Mouse (Mus musculus) embryo, embryonic 9.5 days (tissue): ENCODE measurements at regions not wholly inside any gene's neighbourhood (a gene's known extent, or its start where the extent isn't known, plus 50 kb on each side); places are given as distances from the start of the nearest gene placed in this dataset.

Experiments used
- DNase-seq: peaks from one replicate; pipeline ENCODE4 v3.0.0-alpha.2; 2017; ENCODE audit errors: extremely low spot score

- DNase-seq = no peak
Measured at GRCm38 (mm10) chr15:56979353-56979752, 498.1 kb downstream of the Slc22a22 start.

- no peak for DNase-seq
Measured at GRCm38 (mm10) chr15:56975446-56976433, 501.7 kb downstream of the Slc22a22 start.

- DNase-seq = no peak
Measured at GRCm38 (mm10) chr15:56970140-56970539, 507.3 kb downstream of the Slc22a22 start.

- no peak for DNase-seq
Measured at GRCm38 (mm10) chr15:56956356-56956755, 521.1 kb downstream of the Slc22a22 start.

GRCm38 (mm10) chr15:56952176-56952575 is 525.2 kb downstream of the Slc22a22 start:
- no peak for DNase-seq

GRCm38 (mm10) chr15:56950824-56951223 is 526.6 kb downstream of the Slc22a22 start:
- DNase-seq = no peak

- no peak for DNase-seq
Measured at GRCm38 (mm10) chr15:56940891-56941290, 536.5 kb downstream of the Slc22a22 start.

GRCm38 (mm10) chr15:56896553-56896952 is 580.9 kb downstream of the Slc22a22 start:
- no peak for DNase-seq

GRCm38 (mm10) chr15:56881501-56881900 is 595.9 kb downstream of the Slc22a22 start:
- peak; percentile 45 for DNase-seq

GRCm38 (mm10) chr15:56865879-56866278 is 611.5 kb downstream of the Slc22a22 start:
- no peak for DNase-seq

- DNase-seq = peak; percentile 49
Measured at GRCm38 (mm10) chr15:56865035-56865804, 612.2 kb downstream of the Slc22a22 start.

- DNase-seq = peak; percentile 30
Measured at GRCm38 (mm10) chr15:56858627-56859334, 618.6 kb downstream of the Slc22a22 start.

- peak; percentile 44 for DNase-seq
Measured at GRCm38 (mm10) chr15:56858134-56858533, 619.3 kb downstream of the Slc22a22 start.

GRCm38 (mm10) chr15:56856057-56856456 is 621.4 kb downstream of the Slc22a22 start:
- peak; percentile 65 for DNase-seq

- DNase-seq = no peak
Measured at GRCm38 (mm10) chr15:56853106-56853505, 624.3 kb downstream of the Slc22a22 start.

- no peak for DNase-seq
Measured at GRCm38 (mm10) chr15:56847469-56848128, 629.8 kb downstream of the Slc22a22 start.

- no peak for DNase-seq
Measured at GRCm38 (mm10) chr15:56844574-56844973, 632.9 kb downstream of the Slc22a22 start.

GRCm38 (mm10) chr15:56841516-56841915 is 635.9 kb downstream of the Slc22a22 start:
- no peak for DNase-seq

GRCm38 (mm10) chr15:56837292-56837691 is 640.1 kb downstream of the Slc22a22 start:
- DNase-seq = no peak

GRCm38 (mm10) chr15:56834621-56835020 is 642.8 kb downstream of the Slc22a22 start:
- no peak for DNase-seq

GRCm38 (mm10) chr15:56832666-56833065 is 644.8 kb downstream of the Slc22a22 start:
- DNase-seq = no peak
